Mouse (Mus musculus): ENCODE results near the gene Rpl9-ps6.
"Not testable (repeated sequence)": the region's sequence is repeated elsewhere in the genome, so short reads cannot be mapped to it uniquely, and the experiment has no call there.

Gene Rpl9-ps6

GRCm38 (mm10) chr19:32481511-32481910 is 15.1 kb upstream of the Rpl9-ps6 start:
- DNase-seq (ENCODE audit: low spot score), result no peak

GRCm38 (mm10) chr19:32480791-32481442 is 14.5 kb upstream of the Rpl9-ps6 start:
- no peak for DNase-seq (ENCODE audit: low spot score)

DNA sequence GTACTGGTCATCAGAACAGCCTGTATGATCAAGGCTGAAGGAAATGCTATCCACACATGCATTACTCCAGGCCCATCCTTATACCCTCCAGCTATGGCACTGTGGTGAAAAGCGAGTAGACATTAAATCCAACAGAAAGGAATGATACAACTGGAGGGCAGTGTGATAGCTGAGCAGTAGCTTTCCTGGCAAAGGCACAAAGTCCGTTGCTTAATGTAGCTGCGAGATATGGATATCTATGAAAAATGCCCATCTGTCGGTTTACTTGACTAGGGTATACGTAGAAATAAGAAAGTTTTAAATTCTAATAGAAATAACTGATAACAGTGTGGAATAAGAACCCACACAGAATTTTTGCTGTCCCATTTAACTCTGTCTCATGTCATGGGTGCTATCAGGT is 13.9 kb upstream of the Rpl9-ps6 start:
- no peak for DNase-seq (ENCODE audit: low spot score)

- DNase-seq (ENCODE audit: low spot score), result no peak
These were observed 10.3 kb upstream of the Rpl9-ps6 start for GRCm38 (mm10) chr19:32476712-32477052.

- DNase-seq (ENCODE audit: low spot score), result no peak
These were observed 9.8 kb upstream of the Rpl9-ps6 start for GRCm38 (mm10) chr19:32476016-32476711.

- DNase-seq (ENCODE audit: low spot score), result no peak
These were observed 4.3 kb upstream of the Rpl9-ps6 start for GRCm38 (mm10) chr19:32470570-32471263.

GRCm38 (mm10) chr19:32470059-32470497 is 3.7 kb upstream of the Rpl9-ps6 start:
- no peak for DNase-seq (ENCODE audit: low spot score)

DNA sequence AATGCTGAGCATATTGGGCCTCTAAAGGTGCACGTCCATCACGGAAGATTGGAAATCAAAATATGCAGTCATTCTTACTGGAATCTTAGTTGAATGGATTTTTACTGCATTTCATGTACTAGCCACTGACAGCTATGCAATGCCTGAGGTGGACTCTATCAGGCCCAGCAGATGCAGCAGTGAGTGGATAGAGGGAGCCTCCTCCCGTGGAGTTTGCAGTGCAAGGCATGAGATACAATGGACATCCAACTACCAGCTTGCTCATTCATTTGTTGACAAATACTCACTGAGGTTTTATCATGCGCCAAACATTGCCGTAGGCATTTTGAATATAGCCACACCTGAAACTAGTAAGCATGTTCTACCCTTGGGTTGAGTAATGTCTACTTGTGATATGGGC is 947 bp upstream of the Rpl9-ps6 start:
- DNase-seq (ENCODE audit: low spot score), result no peak

DNA sequence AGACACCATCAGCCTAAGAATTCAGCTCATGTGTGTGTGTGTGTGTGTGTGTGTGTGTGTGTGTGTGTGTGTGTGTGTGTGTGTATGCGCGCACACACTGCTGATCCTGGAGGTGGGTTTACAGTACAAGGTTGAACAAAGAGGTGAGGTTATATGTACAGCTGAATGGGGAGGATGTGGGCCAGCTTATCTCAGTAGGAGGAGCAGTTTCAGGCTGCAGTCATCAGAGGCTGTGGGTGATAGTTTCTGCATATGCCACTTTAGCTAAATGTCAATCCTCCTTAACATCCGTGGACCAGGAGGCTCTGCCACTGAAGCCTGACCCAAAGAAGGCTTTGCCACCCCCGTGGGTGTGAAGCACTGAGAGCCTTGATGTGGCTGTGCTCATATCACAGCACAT is 1.1 kb downstream of the Rpl9-ps6 start:
- DNase-seq (ENCODE audit: low spot score), result no peak

- no peak for DNase-seq (ENCODE audit: low spot score)
These were observed 3.3 kb downstream of the Rpl9-ps6 start for GRCm38 (mm10) chr19:32463037-32463436.

DNA sequence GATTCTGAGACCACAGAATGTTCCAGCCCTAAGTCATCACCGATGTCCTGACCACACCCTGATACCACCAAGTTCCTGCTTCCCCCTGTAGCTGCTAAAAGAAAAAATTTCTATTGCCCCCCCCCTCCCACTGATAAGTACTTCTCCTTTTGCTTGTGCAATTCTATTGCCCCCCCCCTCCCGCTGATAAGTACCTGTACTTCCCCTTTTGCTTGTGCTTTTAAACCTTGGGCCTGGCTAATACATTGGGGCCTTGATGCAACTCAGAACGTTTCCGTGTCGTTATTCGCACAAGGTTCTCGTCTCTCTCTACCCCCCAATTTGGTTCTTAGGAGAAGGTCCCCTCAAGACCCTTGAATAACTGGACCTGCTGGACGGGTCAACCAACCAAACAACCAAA is 8.7 kb downstream of the Rpl9-ps6 start:
- DNase-seq (ENCODE audit: low spot score), result not testable (repeated sequence)

DNA sequence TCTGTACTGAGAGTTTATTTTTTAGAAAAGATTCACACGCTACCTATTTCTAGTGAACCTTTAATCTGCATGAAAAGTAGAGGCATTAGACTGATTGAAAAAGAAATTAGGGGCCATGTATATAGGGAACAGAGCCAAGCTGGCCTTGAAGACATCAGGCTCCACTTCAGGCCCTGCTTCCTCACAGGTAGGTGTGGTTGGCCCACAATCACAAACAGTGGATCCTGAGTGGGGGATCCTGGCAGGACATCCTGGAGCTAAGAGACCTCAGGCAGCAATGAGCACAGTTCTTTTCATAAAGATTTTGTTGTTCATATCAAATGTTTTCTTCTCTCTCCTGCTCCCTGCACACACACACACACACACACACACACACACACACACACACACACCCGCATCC is 9.6 kb downstream of the Rpl9-ps6 start:
- DNase-seq (ENCODE audit: low spot score), result no peak

DNA sequence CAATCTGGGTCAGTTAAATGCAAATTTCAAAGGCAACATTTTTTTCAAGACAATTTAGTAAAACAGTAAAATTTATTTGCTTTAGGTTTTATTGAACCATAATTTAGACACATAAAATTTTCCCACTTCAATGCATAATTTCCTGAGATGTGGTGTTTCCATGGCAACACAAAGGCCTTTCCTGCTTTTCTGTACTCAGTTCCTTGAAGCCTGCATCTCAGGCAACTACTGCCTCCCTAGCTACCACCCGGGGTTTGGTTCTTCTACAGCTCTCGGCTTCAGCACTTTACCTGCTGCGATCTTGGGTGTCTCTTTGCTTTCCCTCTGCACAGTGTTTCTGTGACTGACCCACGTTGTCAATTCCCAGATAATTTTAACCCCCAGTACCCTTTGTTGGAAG is 14.1 kb downstream of the Rpl9-ps6 start:
- DNase-seq (ENCODE audit: low spot score), result no peak

- no peak for DNase-seq (ENCODE audit: low spot score)
These were observed 17.4 kb downstream of the Rpl9-ps6 start for GRCm38 (mm10) chr19:32448931-32449330.

DNA sequence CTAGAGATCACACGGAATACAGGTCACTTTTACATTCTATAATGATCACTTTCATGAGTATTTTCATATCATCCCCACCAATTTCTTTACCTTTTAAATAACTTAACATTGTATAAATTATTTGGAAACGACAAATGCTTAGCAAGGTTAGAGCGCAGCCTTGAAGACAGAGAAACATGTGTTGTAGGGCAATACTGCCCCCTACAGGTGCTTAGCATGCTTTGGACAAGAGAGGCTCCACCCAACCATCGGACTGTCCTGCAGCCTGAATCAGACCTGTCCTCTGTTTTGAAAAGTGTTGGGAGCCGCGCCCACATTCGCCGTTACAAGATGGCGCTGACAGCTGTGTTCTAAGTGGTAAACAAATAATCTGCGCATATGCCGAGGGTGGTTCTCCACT is 24.8 kb downstream of the Rpl9-ps6 start:
- DNase-seq (ENCODE audit: low spot score), result no peak

DNA sequence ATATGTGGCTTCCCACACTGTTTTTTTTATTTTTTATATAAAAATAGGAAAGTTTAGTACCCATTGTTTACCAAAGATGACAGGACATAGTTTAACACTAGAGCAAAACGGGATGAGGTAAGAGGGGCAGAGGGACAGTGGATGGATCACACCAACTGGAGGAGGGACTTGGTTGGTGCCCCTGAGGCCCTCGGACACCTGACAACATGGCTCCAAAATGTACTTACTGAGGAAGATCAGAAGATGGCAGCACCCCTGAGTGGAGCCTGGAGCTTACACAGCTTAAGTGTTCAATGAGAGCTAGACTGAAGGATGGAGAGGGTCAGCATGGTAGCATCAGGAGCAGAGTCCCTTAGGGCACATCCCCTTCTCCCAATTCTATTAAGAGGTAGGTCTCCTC is 27.0 kb downstream of the Rpl9-ps6 start:
- DNase-seq (ENCODE audit: low spot score), result no peak

DNA sequence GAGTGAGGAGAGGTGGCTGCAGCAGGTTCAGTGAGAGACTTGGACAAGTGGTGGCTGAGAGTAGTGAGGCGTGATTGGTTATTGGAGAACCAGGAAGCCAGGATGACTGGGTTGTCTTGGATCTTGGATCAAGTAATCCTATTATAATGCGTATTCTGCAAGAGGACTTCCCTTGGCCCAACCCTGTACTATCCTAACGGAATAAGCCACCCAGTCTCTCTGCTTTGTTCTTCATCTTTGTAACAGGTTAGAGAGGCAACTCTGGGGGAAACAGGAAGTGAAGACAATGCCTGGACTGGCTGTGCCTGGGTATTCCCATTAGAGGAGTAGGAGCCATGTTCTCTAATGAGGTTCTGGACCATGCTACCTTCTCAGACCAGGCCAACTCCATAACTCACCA is 40.5 kb downstream of the Rpl9-ps6 start:
- no peak for DNase-seq (ENCODE audit: low spot score)

DNA sequence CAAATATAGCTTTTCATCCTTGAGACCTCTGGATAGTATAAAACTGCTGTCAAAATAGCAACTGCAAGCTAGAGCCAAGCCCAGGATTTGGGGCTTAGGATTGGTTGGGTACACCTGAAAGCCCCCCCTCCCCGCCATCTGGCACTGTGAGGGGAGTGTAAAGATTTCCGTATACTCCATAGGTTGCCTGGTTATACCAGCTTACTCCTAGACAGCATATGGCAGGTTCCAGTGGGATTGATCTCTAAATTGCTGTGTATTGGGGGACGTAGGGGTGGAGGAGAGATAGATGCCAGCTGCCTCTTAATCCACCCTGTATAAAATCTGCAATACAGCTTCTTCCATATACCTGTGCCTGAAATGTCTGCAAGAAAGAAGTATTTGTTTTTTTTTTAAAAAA is 41.7 kb downstream of the Rpl9-ps6 start:
- no peak for DNase-seq (ENCODE audit: low spot score)

DNA sequence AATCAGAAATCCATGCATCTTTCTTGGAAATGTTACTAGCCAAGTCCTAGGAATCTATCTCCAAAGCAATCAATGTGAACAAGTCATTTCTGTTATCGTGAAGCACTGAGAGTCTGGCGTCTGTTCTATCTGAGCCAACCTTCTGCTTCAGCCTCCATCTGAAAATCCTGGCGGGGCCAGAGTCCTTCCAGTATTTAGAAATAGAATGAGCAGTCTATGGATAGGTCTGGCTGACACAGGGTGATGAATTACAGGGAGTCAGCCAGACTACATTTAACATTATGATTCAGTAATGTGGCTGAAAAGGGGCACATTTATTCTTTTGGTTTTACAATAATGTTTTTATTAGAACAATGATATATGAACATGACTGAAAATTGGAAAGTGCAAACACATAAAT is 47.3 kb downstream of the Rpl9-ps6 start:
- DNase-seq (ENCODE audit: low spot score), result no peak

- no peak for DNase-seq (ENCODE audit: low spot score)
These were observed 49.6 kb downstream of the Rpl9-ps6 start for GRCm38 (mm10) chr19:32416692-32417317.

Measured in urinary bladder, postnatal 10 days (tissue).